Mouse (Mus musculus) ovary, postnatal 36 days (tissue): ENCODE data around the gene Rap1b.
"Not testable (repeated sequence)": the region's sequence is repeated elsewhere in the genome, so short reads cannot be mapped to it uniquely, and the experiment has no call there.

Experiments
- DNase-seq: peaks from one replicate; pipeline ENCODE4 v3.0.0; 2022; ENCODE audit warnings: low spot score, mixed read lengths

Gene Rap1b

GRCm38 (mm10) chr10:117845597-117846259 lies at the start of gene Rap1b:
Gene Rap1b (minus strand): TSS chr10:117846035.
- DNase-seq, result peak; percentile 99

- no peak for DNase-seq
Measured at GRCm38 (mm10) chr10:117895186-117895585, 49.4 kb upstream of the Rap1b start.

DNA sequence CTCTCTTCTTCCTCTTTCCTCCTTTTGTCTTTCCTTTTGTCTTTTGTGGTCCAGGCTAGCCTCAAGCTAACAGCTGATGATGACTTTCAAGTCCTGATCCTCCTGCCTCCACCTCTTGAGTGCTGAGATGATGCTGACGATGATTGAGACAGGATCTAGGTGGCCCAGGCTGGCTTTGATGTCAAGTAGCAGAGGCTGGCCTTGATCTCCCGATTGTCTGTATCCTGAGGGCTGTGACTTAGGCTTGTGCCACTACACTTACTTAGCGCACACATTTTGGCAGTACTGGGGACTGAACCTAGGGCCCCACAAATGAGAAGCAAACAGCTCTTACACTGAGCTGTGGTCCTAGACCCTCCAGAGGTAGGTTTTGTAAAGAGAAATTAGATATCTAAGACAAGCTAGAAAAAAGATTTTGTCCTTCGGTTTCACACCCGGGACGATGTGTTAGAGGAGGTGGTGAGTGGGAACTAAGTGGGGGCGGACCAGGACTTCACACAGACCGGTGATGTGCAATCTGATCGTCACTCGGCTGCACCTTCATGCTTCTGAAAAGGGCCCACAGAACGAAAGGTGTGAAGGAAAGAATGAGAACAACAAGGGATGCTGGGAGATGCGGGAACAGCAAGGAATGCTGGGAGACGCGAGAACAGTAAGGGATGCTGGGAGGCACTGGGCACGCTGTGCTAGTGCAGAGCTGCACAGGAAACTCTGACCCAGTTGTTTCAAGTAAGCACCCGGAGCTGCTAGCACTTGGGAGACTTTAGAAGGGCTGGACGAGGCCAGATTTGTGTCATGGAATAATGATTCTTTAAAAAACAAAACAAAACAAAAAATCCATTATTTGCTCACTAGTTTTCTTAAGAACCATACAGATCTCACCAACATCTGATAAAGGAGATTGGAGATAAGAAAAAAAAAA lies 48.5 kb upstream of the Rap1b start:
- DNase-seq, result no peak

- not testable (repeated sequence) for DNase-seq
Measured at GRCm38 (mm10) chr10:117893128-117893527, 47.3 kb upstream of the Rap1b start.

GRCm38 (mm10) chr10:117891327-117891726 lies 45.5 kb upstream of the Rap1b start:
- no peak for DNase-seq

- DNase-seq, result no peak
Measured at GRCm38 (mm10) chr10:117888822-117889221, 43.0 kb upstream of the Rap1b start.

- no peak for DNase-seq
Measured at GRCm38 (mm10) chr10:117885358-117885757, 39.5 kb upstream of the Rap1b start.

DNA sequence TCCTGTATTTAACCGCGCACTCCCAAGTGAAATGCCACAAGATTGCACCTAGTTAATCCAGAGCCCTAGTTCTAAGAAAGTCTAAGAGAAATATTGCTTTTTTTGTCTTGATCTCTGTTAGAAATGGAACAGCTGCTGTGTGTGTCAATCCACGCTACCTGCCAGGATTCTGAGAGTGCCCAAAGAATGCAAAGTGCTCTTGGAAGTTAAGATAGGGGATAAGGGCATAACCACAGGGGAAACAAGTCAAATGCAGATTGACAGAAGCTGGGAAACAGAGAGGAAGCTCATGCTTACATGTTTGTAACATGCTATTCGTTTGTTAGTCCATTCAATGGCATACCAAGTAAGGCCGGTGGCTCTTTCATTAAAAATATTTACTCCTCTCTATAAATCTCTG lies 38.9 kb upstream of the Rap1b start:
- no peak for DNase-seq

- DNase-seq, result no peak
Measured at GRCm38 (mm10) chr10:117883438-117883837, 37.6 kb upstream of the Rap1b start.

DNA sequence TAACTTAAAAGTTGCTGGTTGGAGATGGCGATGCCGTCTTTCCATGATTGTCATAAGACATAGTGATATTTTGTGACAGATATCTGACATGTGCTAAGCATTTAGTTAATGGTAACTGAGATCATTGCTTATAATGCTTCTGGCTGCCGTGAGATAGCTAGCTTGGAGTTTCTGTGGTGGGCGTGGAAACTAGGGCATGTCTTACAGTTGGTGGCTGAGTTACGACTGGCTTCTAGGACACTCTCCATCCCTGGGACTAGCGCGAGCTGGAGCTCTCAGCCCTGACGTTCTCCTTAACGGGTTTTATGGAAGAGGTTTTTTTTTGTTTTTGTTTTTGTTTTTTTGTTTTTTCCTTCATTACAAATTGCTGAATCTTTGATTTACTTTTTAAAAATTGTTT lies 32.8 kb upstream of the Rap1b start:
- DNase-seq, result no peak

DNA sequence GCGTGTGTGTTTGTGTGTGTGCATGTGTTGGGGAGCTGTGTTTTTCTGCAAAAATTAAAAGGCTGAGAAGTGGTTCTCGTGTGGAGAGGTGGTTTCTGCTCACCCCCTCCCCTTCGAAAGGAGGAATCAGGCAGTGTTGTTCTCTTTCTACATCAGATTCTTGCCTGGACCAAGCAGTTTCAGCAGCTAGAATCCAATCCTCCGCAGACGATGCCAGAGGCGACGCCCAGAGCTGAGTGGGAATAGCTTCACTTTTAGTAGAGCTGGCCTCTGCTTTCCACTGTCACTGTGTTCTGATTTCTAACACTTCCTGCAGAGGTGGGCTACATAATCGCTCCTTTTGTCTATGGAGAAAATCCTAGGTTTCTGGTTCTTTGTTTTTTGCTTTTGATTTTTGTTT lies 31.0 kb upstream of the Rap1b start:
- no peak for DNase-seq

DNA sequence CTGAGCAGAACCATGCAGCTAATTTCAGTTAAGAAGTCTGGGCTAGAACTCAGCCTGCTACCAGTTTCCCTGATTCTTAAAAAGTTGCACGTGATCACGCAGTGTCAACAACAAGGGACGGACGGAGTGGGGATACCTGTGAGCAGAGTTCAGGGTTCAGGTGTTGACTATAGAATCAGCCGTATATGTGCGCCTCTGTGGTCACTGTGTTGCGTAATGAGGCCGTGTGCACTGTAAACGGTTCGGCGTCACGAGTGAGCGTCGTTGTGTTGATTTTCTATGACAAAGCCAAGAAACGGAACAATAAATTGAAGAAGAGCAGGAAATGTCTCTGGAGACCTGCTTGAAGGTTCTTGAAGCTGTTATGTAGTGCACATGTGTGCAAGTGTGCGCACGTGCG lies 30.6 kb upstream of the Rap1b start:
- no peak for DNase-seq

GRCm38 (mm10) chr10:117874936-117875335 lies 29.1 kb upstream of the Rap1b start:
- no peak for DNase-seq

GRCm38 (mm10) chr10:117873952-117874351 lies 28.1 kb upstream of the Rap1b start:
- DNase-seq, result no peak

- DNase-seq, result no peak
Measured at GRCm38 (mm10) chr10:117872468-117872867, 26.6 kb upstream of the Rap1b start.

DNA sequence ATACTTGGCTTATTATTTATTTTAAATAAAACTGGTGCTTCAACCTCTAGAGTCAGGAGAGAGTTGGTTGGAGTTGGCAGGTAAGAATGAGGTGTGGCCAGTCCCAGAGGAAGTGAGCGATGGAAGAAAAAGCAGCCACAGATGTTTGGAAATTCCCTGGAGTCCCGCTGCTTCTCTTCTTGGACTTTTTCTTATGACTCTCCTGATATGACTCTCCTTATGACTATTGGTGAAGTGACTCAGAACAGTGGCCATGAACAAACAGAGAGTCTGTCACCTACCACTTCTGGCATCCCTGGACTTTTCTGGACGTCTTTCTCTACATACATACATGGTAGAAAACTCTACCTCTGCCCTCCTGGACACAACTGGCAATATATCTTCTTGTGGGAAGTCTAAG lies 21.5 kb upstream of the Rap1b start:
- DNase-seq, result no peak

DNA sequence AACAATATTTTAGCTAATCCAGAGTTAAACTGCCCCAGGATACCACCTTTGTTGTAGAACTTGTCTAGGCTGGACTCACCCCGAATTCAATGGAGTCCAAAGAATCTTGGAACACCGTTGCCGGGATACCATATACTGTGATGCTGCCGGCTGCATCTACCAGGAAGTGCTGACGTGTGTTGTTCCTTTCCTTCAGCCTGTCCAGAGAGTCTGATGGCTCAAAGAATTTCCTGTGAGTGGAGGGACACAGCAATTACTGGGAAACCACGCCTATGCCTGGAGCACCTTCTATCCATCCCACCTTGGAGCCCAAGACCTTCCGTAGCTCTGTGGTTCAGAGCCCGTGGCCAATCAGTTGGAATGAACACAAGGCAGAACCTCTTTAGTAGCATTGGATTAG lies 20.8 kb upstream of the Rap1b start:
- DNase-seq, result no peak

- no peak for DNase-seq
Measured at GRCm38 (mm10) chr10:117864695-117865094, 18.9 kb upstream of the Rap1b start.

- DNase-seq, result no peak
Measured at GRCm38 (mm10) chr10:117864251-117864650, 18.4 kb upstream of the Rap1b start.

DNA sequence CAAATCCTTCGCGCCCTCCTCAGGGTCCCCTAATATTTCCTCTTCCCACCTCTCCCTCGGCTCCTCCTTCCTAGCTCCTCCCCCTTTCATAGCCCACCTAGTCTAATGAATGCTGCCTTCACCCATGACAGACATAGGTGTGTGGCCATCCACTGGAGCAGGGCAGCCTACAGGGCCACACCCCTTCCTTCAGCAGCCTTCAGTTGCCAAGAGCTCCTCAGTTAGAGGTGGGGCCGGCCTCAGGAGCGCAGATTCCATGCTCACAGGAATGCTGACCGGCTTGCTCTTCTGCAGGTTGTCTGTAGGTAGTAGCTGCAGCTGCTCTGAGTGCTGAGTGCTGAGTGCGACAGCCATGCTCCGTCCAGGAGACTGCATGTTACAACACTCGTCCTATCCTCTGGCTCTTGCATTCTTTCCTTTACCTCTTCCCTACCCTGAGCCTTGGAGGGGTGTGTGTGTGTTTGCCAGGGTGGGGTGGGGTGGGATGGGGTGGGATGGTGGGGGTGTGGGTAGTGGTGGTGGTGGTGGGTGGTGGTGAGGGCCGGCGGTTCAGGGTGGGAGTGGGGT lies 16.3 kb upstream of the Rap1b start:
- DNase-seq, result no peak

DNA sequence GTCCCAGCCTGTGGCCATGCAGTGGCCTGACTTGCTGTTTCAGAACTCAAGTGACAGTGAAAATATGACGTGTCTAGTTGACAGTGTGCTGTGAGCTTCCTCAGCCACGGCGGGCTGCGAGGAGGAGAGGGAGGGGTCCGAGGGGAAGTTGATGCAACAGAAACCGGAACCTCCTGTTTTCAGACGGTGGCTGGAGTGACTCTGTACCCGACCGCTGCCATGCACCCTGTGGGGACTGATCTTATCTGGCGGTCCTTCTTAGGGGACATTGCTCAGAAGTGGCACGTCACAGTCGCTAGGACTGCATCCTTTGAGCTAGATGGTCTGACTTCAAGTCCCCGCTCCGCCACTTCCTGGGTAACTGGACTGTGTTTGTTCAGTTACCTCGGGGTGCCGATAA lies 15.1 kb upstream of the Rap1b start:
- DNase-seq, result no peak

- DNase-seq, result no peak
Measured at GRCm38 (mm10) chr10:117860361-117860760, 14.5 kb upstream of the Rap1b start.

GRCm38 (mm10) chr10:117859800-117860199 lies 14.0 kb upstream of the Rap1b start:
- DNase-seq, result no peak
